Comparison of ENCODE assay signal across 18 mouse cellular contexts in genomic region chr16:21690216-21690755, GRCm38 (mm10). TPM values are rescaled to one million over a fixed set of nuclear protein-coding genes. Genes with fewer than 3 reads are reported as not detected.
DNase-seq lines count a peak whose midpoint lies in the region; ATAC-seq and TF ChIP-seq lines count a peak whose summit lies in the region.
"Had no signal": no experiment of that assay in that cellular context is flagged by ENCODE, and none has a peak within 500 bp of the region (broad histone marks: within the 10 kb centered on the region; RNA-seq: fewer than 3 reads in every experiment).

No protein-coding gene starts in this region.

- 0 out of 2 replicates have a peak, but pooled peaks cover 4% of the 10 kb centered on the region for H3K36me3 ChIP-seq in heart, postnatal 0 days (replicated peaks; ENCODE audit: control insufficient read depth, insufficient read depth, low read length)

- intact Hi-C loops in heart, postnatal 25 days (cut with DNase I), result no loop called here

- no peak for TF ChIP-seq CTCF in heart, postnatal 0 days (IDR thresholded peaks at IDR 0.05; ENCODE audit: low read depth)

- no peak for ATAC-seq in heart, postnatal 0 days (ENCODE audit: insufficient read depth, low read depth)
- peak; percentile 46 for ATAC-seq in CD4-positive, CD25-positive, alpha-beta regulatory T cell, adult 4 months
- ATAC-seq in inflammation-experienced regulatory T-cells, adult 6 months, result peak; percentile 50
- ATAC-seq: liver, postnatal 0 days had no signal

- no peaks in the 10 kb centered on the region for H3K9me3 ChIP-seq in heart, postnatal 0 days (replicated peaks; ENCODE audit: control insufficient read depth, low read length)

- H3K27ac ChIP-seq in heart, postnatal 0 days (ENCODE audit: low read depth), result no peak overlapping the region
- H3K27ac ChIP-seq: forebrain, embryonic 10.5 days; stomach, postnatal 0 days had no signal

- no peak overlapping the region for H3K9ac ChIP-seq in heart, postnatal 0 days (replicated peaks; ENCODE audit: low read depth, low read length)
- H3K9ac ChIP-seq: liver, postnatal 0 days had no signal

- no peak for DNase-seq in heart, postnatal 0 days (ENCODE audit: low spot score)
- DNase-seq in heart, postnatal 25 days (ENCODE audit: low spot score), result no peak
- DNase-seq in CD4-positive helper T cell, adult 2 months (ENCODE audit: low read depth, low spot score), result peak; percentile 29
- DNase-seq in kidney, postnatal 14 days, result no peak
- no peak for DNase-seq in kidney, postnatal 10 days
- no peak for DNase-seq in spleen, postnatal 4 days (ENCODE audit: low spot score in 2 of 2)
- DNase-seq: cerebellum, adult 9-11 months; gastrocnemius, postnatal 25 days; heart, postnatal 4 days; layer of hippocampus, postnatal 36 days; liver; liver, postnatal 0 days; lung, postnatal 14 days; right cerebral cortex, postnatal 14 days had no signal

- no peak overlapping the region for H3K4me3 ChIP-seq in heart, postnatal 0 days (ENCODE audit: low read depth, low read length)
- H3K4me3 ChIP-seq: forebrain, embryonic 10.5 days had no signal

- H3K4me1 ChIP-seq in heart, postnatal 0 days (ENCODE audit: control insufficient read depth, insufficient read depth), result peaks cover 40% of the 10 kb centered on the region

- no peak for TF ChIP-seq EP300 in heart, postnatal 0 days (IDR thresholded peaks at IDR 0.05; ENCODE audit: low read depth)

- no peaks in the 10 kb centered on the region for H3K27me3 ChIP-seq in heart, postnatal 0 days (ENCODE audit: control insufficient read depth, insufficient read depth, low read length)

- 0 out of 2 replicates have a peak overlapping the region, but pooled peaks have one; percentile 3 for H3K4me2 ChIP-seq in heart, postnatal 0 days (ENCODE audit: low read depth, low read length)

- WGBS in heart, postnatal 0 days, result 48% methylated on average over 5 of the region's 5 CpGs

RNA-seq across cellular contexts. Expression of gene 2510009E07Rik, which starts 4.2 kb away (rescaled TPM):
- total RNA-seq in heart, postnatal 0 days (2014; rRNA removed; ENCODE audit: low replicate concordance), result 27.2 and 32.2 TPM in 2 replicates
- polyA plus RNA-seq in heart, postnatal 0 days (2015; fragmentation: Nextera tagmentation; extraction: Ambion mirVana), result 18.4 and 20.0 TPM in 2 replicates
- 10 to 100 TPM; 27.5 to 29.8 TPM for total RNA-seq in heart, postnatal 25 days (2021)
- polyA plus RNA-seq in CD4-positive, CD25-positive, alpha-beta regulatory T cell, adult 4 months (2017; shearing (Covaris generic)), result 1 to 10 TPM; 3.4 to 3.8 TPM
- polyA plus RNA-seq in inflammation-experienced regulatory T-cells, adult 6 months (2017; shearing (Covaris generic)), result 1 to 10 TPM in 2 of 3 experiments, under 1 TPM in 1; 0.30 to 4.1 (median 3.0) TPM
